Mouse (Mus musculus) MEL (cell line): ENCODE data around the gene Hnrnpa1. TPM values are rescaled to one million over a fixed set of nuclear protein-coding genes. Genes with fewer than 3 reads are reported as not detected.
A peak's percentile ranks its signal among the peaks of the same experiment; 100 is the strongest.

Source experiments
- DNase-seq: peaks from one replicate; pipeline ENCODE4 v3.0.0; 2011; ENCODE audit warnings: low read depth, low spot score
- H3K27ac ChIP-seq: 2 replicates; pipeline ENCODE4 v1.5.1; 2012; ENCODE audit warnings: low read depth, mild to moderate bottlenecking, control low read depth, low read length, moderate library complexity; ENCODE audit not compliant: control insufficient read depth
- H3K27me3 ChIP-seq, 2 experiments: fragments of 150-350 bp in 1 of 2; sonication (generic) in 1 of 2; 2 replicates each; pipeline ENCODE4 v1.6.1; 2012; ENCODE audit warnings: low read length in 2 of 2, mild to moderate bottlenecking in 2 of 2, improper control_type of control experiment in 1 of 2, moderate library complexity in 1 of 2; ENCODE audit not compliant: insufficient read depth in 2 of 2, control insufficient read depth in 1 of 2
- H3K36me3 ChIP-seq, 2 experiments: 2 replicates each; pipeline ENCODE4 v1.6.1; 2012 to 2014; ENCODE audit warnings: low read length in 2 of 2, improper control_type of control experiment in 1 of 2, inconsistent platforms in 1 of 2, mild to moderate bottlenecking in 1 of 2; ENCODE audit not compliant: insufficient read depth in 2 of 2, control insufficient read depth in 1 of 2
- H3K4me1 ChIP-seq, 2 experiments: fragments of 150-350 bp in 1 of 2; sonication (generic) in 1 of 2; 2 replicates each; pipeline ENCODE4 v1.6.1; 2012; ENCODE audit warnings: low read length in 2 of 2, improper control_type of control experiment in 1 of 2, mild to moderate bottlenecking in 1 of 2; ENCODE audit not compliant: insufficient read depth in 2 of 2, control insufficient read depth in 1 of 2
- H3K4me3 ChIP-seq, 2 experiments: fragments of 150-350 bp in 1 of 2; sonication (generic) in 1 of 2; 2 replicates each; pipeline ENCODE4 v1.5.1; 2012; ENCODE audit warnings: low read depth in 2 of 2, low read length in 2 of 2, mild to moderate bottlenecking in 2 of 2, moderate library complexity in 2 of 2, control low read depth in 1 of 2, improper control_type of control experiment in 1 of 2; ENCODE audit not compliant: control insufficient read depth in 1 of 2, insufficient read depth in 1 of 2
- H3K79me2 ChIP-seq: 2 replicates; pipeline ENCODE4 v1.6.1; 2012; ENCODE audit warnings: mild to moderate bottlenecking, low read length, moderate library complexity; ENCODE audit not compliant: control insufficient read depth, poor library complexity, insufficient read depth
- H3K9ac ChIP-seq: 2 replicates; pipeline ENCODE4 v1.6.1; 2012; ENCODE audit warnings: low read depth, mild to moderate bottlenecking, control low read depth, low read length, moderate library complexity; ENCODE audit not compliant: control insufficient read depth, poor library complexity, severe bottlenecking
- H3K9me3 ChIP-seq: fragments of 150-350 bp; sonication (generic); replicated peaks from 2 replicates; pipeline ENCODE4 v1.6.1; 2012; ENCODE audit warnings: mild to moderate bottlenecking, low read length, improper control_type of control experiment, moderate library complexity; ENCODE audit not compliant: insufficient read depth
- BHLHE40 ChIP-seq: IDR thresholded peaks from 2 replicates; pipeline ENCODE4 v1.6.1; 2012; ENCODE audit warnings: low read depth, mild to moderate bottlenecking, inconsistent platforms, low read length, improper control_type of control experiment, borderline replicate concordance
- CHD1 ChIP-seq: IDR thresholded peaks from 2 replicates; pipeline ENCODE4 v1.6.1; 2012; ENCODE audit warnings: low read depth, mild to moderate bottlenecking, inconsistent platforms, low read length, improper control_type of control experiment
- CHD2 ChIP-seq: IDR thresholded peaks from 2 replicates; pipeline ENCODE4 v1.6.1; 2011; ENCODE audit warnings: low read length, improper control_type of control experiment
- E2F4 ChIP-seq: IDR thresholded peaks from 2 replicates; pipeline ENCODE4 v1.6.1; 2011; ENCODE audit warnings: low read depth, low read length, improper control_type of control experiment, borderline replicate concordance
- ETS1 ChIP-seq: IDR thresholded peaks from 2 replicates; pipeline ENCODE4 v1.6.1; 2012; ENCODE audit warnings: low read depth, mild to moderate bottlenecking, inconsistent platforms, low read length, improper control_type of control experiment, moderate library complexity
- GATA1 ChIP-seq: IDR thresholded peaks from 2 replicates; pipeline ENCODE4 v1.6.1; 2011; ENCODE audit warnings: low read depth, low read length, improper control_type of control experiment
- HCFC1 ChIP-seq: IDR thresholded peaks from 2 replicates; pipeline ENCODE4 v1.6.1; 2012; ENCODE audit warnings: low read depth, mild to moderate bottlenecking, inconsistent platforms, low read length, improper control_type of control experiment, moderate library complexity
- JUND ChIP-seq: IDR thresholded peaks from 2 replicates; pipeline ENCODE4 v1.6.1; 2011; ENCODE audit warnings: low read depth, mild to moderate bottlenecking, improper control_type of control experiment, low read length
- MXI1 ChIP-seq: IDR thresholded peaks from 2 replicates; pipeline ENCODE4 v1.6.1; 2011; ENCODE audit warnings: mild to moderate bottlenecking, low read depth, low read length, improper control_type of control experiment
- MYC ChIP-seq: IDR thresholded peaks from 2 replicates; pipeline ENCODE4 v1.6.1; 2011; ENCODE audit warnings: low read depth, mild to moderate bottlenecking, low read length, improper control_type of control experiment, moderate library complexity
- NELFE ChIP-seq: IDR thresholded peaks from 2 replicates; pipeline ENCODE4 v1.6.1; 2011; ENCODE audit warnings: low read depth, low read length, improper control_type of control experiment
- POLR2AphosphoS2 ChIP-seq: IDR thresholded peaks from 2 replicates; pipeline ENCODE4 v1.6.1; 2011; ENCODE audit warnings: low read length, improper control_type of control experiment
- POLR2AphosphoS5 ChIP-seq: IDR thresholded peaks from 2 replicates; pipeline ENCODE4 v1.6.1; 2012; ENCODE audit warnings: low read depth, borderline replicate concordance, mild to moderate bottlenecking, inconsistent platforms, low read length, moderate library complexity, mixed read lengths
- RAD21 ChIP-seq: IDR thresholded peaks from 2 replicates; pipeline ENCODE4 v1.6.1; 2011; ENCODE audit warnings: mild to moderate bottlenecking, low read depth, low read length, improper control_type of control experiment
- SIN3A ChIP-seq: IDR thresholded peaks from 2 replicates; pipeline ENCODE4 v1.6.1; 2012; ENCODE audit warnings: low read length, improper control_type of control experiment, inconsistent platforms
- SMC3 ChIP-seq: IDR thresholded peaks from 2 replicates; pipeline ENCODE4 v1.6.1; 2011; ENCODE audit warnings: low read depth, low read length, improper control_type of control experiment
- TAL1 ChIP-seq: IDR thresholded peaks from 2 replicates; pipeline ENCODE4 v1.6.1; 2012; ENCODE audit warnings: mild to moderate bottlenecking, inconsistent platforms, low read length, moderate library complexity, mixed read lengths
- TBP ChIP-seq: IDR thresholded peaks from 2 replicates; pipeline ENCODE4 v1.8.0; 2011; ENCODE audit warnings: low read depth, low read length, improper control_type of control experiment
- TCF12 ChIP-seq: IDR thresholded peaks from 2 replicates; pipeline ENCODE4 v1.6.1; 2014; ENCODE audit warnings: low read depth, mild to moderate bottlenecking, inconsistent platforms, low read length, improper control_type of control experiment, moderate library complexity
- UBTF ChIP-seq: IDR thresholded peaks from 2 replicates; pipeline ENCODE4 v1.6.1; 2012; ENCODE audit warnings: low read depth, mild to moderate bottlenecking, inconsistent platforms, low read length, improper control_type of control experiment, moderate library complexity, borderline replicate concordance; ENCODE audit not compliant: insufficient read depth
- USF1 ChIP-seq: IDR thresholded peaks from 2 replicates; pipeline ENCODE4 v1.6.1; 2014; ENCODE audit warnings: low read depth, mild to moderate bottlenecking, inconsistent platforms, low read length, improper control_type of control experiment, moderate library complexity
- USF2 ChIP-seq, 2 experiments: IDR thresholded peaks; 2 replicates each; pipeline ENCODE4 v1.6.1; 2011 to 2012; ENCODE audit warnings: improper control_type of control experiment in 2 of 2, low read length in 2 of 2, borderline replicate concordance in 1 of 2, inconsistent platforms in 1 of 2, low read depth in 1 of 2, mild to moderate bottlenecking in 1 of 2; ENCODE audit not compliant: insufficient read depth in 1 of 2
- ZC3H11A ChIP-seq: IDR thresholded peaks from 2 replicates; pipeline ENCODE4 v1.6.1; 2012; ENCODE audit warnings: low read depth, mild to moderate bottlenecking, inconsistent platforms, low read length, improper control_type of control experiment
- ZKSCAN1 ChIP-seq: IDR thresholded peaks from 2 replicates; pipeline ENCODE4 v1.6.1; 2012; ENCODE audit warnings: low read depth, mild to moderate bottlenecking, inconsistent platforms, low read length, improper control_type of control experiment, moderate library complexity
- ZMIZ1 ChIP-seq: IDR thresholded peaks from 2 replicates; pipeline ENCODE4 v1.6.1; 2012; ENCODE audit warnings: low read depth, mild to moderate bottlenecking, inconsistent platforms, low read length, improper control_type of control experiment, moderate library complexity
- polyA plus RNA-seq, 2 experiments: library from polyadenylated mRNA; stranded (reverse) in 1 of 2; unstranded in 1 of 2; fragments of >175 nt in 1 of 2; fragments of >200 nt in 1 of 2; gene quantifications; 2 replicates each; pipeline versions ENCODE4 v1.2.1 to v1.2.4; 2012; ENCODE audit warnings: low replicate concordance in 2 of 2, low read depth in 1 of 2; ENCODE audit not compliant: insufficient read length in 2 of 2, insufficient read depth in 1 of 2, missing spikeins in 1 of 2
- total RNA-seq: library from RNA; depleted of rRNA; stranded (reverse); fragments of 300-350 nt; gene quantifications from 2 replicates; pipeline ENCODE4 v1.2.3, GENCODE M21; 2012

Gene Hnrnpa1
- total and polyA plus RNA-seq, 3 experiments, result 322 to 900 TPM; not detected in 1

GRCm38 (mm10) chr15:103237295-103237694 lies 2.9 kb upstream of the Hnrnpa1 start:
- Histone ChIP-seq H3K4me1 (0 out of 4 replicates have a peak, but pooled peaks cover 0 to 2% of the 10 kb centered on the region in 2 experiments), H3K9ac (peak overlapping the region; percentile 41), H3K27me3 (no peaks in the 10 kb centered on the region), H3K36me3 (peaks cover 0 to 17% of the 10 kb centered on the region in 2 experiments; a peak in 2 of 4 replicates), H3K4me3 (peak overlapping the region in 1 of 2 experiments; percentile 23; a peak in 1 of 4 replicates), H3K27ac (no peak overlapping the region), H3K9me3 (no peaks in the 10 kb centered on the region), H3K79me2 (peaks cover 64% of the 10 kb centered on the region)
- no peak for TF ChIP-seq USF2 (IDR thresholded peaks at IDR 0.05; ENCODE audit: borderline replicate concordance in 1 of 2, insufficient read depth in 1 of 2, low read depth in 1 of 2, low read length in 2 of 2)
- DNase-seq, result no peak

GRCm38 (mm10) chr15:103239130-103239684 lies 1.0 kb upstream of the Hnrnpa1 start:
- peak; percentile 94; the same call in 1 of the 2 replicates for TF ChIP-seq CHD1
- no peak for TF ChIP-seq ZKSCAN1
- TF ChIP-seq POLR2AphosphoS2, result no peak
- no peak for TF ChIP-seq HCFC1
- no peak for TF ChIP-seq USF1
- TF ChIP-seq E2F4, result peak; percentile 58
- TF ChIP-seq UBTF, result no peak
- peak; percentile 62 for TF ChIP-seq SIN3A
- TF ChIP-seq ZMIZ1, result no peak
- peak; percentile 20; the same call in 1 of the 2 replicates for TF ChIP-seq MXI1
- no peak for TF ChIP-seq ETS1
- TF ChIP-seq NELFE, result peak; percentile 4; the same call in 1 of the 2 replicates
- no peak; the same call in 1 of the 2 replicates for TF ChIP-seq TBP
- no peak for TF ChIP-seq TCF12
- no peak; the same call in 1 of the 2 replicates for TF ChIP-seq CHD2
- no peak for TF ChIP-seq TAL1
- TF ChIP-seq JUND, result no peak
- no peak for TF ChIP-seq BHLHE40
- TF ChIP-seq ZC3H11A, result no peak
- no peak for TF ChIP-seq POLR2AphosphoS5
- no peak for TF ChIP-seq RAD21
- TF ChIP-seq GATA1, result no peak
- TF ChIP-seq MYC, result no peak
- TF ChIP-seq SMC3, result no peak
- Histone ChIP-seq H3K4me1 (0 out of 4 replicates have a peak, but pooled peaks cover 0 to 2% of the 10 kb centered on the region in 2 experiments), H3K27ac (peak overlapping the region; percentile 99), H3K9ac (peak overlapping the region; percentile 100), H3K4me3 (peak overlapping the region; percentile 79 to 98), H3K27me3 (no peaks in the 10 kb centered on the region), H3K36me3 (peaks cover 0 to 17% of the 10 kb centered on the region in 2 experiments; a peak in 3 of 4 replicates), H3K9me3 (no peaks in the 10 kb centered on the region), H3K79me2 (peaks cover 74% of the 10 kb centered on the region)
- DNase-seq, result peak; percentile 94
